Mouse (Mus musculus): ENCODE measurements around the gene Pheta1. TPM values are rescaled to one million over a fixed set of nuclear protein-coding genes. Genes with fewer than 3 reads are reported as not detected.

Pheta1 gene
- total RNA-seq, 2 experiments from 2014 or later: 10.1 to 10.6 TPM

DNA sequence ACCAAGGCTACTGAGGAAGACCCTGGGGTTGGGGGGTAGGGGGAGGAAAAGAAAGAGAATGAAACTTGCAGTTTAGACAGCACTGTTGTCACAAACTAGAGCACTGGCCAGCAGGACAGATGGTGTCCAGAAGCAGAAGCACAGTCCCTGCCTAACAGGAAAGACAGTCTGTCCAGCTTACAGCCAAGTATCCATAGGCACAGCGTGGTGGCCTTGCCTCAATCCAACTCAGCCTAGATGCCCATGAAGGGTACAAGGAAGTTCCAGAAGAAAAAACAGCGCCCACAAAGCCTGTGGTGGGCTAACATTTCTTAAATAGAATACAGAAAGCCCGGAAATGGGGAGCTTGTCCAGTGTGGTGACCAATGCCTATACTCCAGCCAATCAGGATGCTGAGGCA lies 23.2 kb upstream of the Pheta1 start:
- DNase-seq: no peak

DNA sequence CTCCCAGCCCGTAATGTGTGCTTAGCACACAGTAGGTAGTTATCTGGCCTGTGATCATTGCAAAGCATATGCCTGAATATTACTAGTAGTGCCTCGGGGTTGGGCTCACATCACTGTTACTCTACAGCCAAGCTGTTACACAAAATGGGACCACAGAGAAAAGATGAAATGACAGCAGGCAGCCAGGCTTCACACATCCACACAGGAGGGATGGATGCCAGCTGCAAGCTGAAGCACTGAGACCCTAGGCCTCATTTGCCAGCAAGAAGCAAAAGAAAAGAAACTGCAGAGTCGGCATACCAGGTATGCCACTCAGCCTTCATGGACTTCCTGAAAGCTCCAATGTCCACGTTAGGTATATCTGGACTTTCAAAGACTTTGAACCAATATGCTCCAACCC lies 20.9 kb upstream of the Pheta1 start:
- no peak for DNase-seq

DNA sequence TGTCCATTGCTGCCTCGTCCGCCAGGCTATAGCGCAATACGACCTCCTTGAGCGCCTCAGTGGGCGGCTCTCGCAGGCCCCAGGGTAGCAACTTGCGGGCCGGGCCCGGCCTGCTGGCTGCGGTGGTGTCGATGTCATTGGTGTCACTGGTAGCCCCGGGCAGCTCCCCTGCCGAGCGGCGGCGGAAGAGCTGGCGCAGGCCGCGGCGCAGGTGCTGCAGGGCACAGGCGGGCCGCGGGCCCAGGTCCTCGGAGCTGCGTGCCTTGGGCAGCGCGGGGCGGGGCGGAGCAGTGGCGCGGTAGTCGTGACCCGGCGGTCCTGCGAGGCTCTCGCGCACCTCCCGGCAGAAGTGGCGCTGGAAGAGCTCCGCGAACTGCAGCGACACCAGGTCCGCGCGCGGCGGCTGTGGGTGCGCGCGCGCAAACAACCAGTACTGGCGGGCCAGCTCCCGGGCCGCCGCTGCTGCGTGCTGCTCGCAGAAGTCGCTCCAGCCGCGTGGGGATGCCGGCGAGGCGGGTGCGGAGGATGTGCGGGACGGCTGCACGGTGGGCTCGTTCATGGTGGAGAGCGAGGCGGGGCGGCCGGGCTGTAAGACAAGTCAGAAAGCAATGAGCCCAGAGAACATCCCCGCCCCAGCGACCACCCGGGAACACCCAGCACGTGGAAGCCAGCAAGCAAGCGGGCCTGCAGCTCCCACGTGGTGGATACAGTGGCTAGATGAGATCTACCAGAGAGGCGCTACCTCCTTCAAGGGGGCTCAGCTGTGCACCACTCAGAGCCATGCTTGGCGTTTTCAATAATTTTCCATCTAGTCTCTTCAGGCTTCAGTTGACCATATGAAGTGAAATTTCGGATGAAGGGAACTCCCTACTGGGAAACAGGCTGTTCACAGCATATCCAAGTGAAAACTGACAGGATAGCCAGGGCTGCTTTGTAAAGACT lies 20.0 kb upstream of the Pheta1 start:
- DNase-seq: no peak

DNA sequence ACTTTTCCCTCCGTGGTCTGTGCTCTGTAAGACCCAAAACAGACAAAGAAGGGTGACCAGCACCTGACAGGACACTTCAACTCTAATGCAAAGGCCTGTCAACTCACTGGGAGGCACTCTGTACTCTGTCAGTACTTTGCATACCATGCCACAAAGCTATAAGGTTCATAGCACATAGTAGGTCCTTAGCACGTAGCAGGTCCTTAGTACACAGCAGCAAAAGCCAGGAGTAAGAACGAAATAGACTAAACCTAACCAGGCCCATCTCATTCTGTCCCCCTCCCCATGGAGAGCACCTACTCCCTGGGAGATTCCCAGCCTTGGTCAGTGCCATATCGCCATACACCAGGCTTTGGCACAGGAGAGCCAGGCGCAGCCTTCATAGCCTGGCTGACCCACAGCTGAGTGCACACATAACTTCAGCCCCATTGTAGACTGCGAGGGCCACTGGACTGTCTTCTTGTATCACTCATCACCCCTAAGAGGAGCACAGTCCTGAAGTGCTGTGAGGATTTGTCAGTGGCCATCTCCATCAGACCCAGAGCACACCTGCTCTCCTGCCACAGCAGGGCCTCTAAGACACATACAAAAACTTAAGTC lies 17.7 kb upstream of the Pheta1 start:
- DNase-seq: no peak

DNA sequence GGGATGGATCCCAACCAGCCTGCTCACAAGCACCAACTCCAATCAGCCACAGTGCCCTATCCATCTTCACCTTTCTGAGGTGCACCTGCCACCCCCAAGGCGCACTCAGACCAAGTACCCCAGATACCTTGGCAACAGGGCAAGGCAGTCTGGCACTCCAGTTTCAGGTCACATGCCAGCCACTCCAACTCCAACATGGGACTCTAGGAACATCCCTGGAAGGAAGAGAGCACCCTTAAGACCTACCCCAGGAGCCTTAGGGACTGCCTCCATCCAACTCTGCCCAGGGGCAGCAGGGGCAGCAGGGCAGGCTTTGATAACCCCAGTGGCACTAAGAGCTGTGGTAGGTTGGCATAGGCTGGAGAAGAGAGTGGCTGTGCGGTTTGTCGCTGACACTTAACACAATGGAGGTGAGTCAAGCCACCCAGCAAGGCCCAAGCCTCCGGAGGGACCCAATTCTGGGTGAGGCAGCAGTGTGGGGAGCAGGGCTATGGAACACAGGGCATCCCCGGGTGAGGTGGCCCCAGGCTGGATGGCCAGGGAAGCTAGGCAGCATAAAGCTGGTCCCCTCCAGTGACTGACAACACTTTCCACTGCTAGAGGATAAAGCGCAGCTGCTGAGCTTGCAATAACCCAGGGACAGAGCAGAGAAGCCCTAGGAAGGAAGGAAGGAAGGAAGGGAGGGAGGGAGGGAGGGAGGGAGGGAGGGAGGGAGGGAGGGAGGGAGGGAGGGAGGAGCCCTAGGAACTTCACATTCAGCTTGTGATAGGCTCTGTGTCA lies 16.2 kb upstream of the Pheta1 start:
- peak; percentile 17 for DNase-seq

DNA sequence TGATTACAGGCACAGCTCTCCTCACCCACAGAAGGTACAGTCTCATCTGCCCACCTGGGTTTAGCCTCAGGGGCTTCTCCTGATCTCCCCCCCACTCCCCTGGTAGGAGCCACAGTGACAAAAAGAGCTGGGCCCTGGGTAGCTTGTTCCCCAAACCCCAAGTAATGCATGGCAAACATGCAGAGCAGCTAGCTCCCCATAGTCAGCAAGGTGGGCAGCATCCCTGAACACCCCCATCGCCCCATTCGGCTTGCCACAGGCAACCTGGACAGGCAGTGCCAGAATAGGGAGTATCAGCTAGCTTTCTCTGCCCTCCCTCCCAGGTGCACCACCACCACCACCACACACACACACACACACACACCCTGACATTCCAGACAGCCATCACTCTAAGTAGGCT lies 15.6 kb upstream of the Pheta1 start:
- DNase-seq: peak; percentile 7

DNA sequence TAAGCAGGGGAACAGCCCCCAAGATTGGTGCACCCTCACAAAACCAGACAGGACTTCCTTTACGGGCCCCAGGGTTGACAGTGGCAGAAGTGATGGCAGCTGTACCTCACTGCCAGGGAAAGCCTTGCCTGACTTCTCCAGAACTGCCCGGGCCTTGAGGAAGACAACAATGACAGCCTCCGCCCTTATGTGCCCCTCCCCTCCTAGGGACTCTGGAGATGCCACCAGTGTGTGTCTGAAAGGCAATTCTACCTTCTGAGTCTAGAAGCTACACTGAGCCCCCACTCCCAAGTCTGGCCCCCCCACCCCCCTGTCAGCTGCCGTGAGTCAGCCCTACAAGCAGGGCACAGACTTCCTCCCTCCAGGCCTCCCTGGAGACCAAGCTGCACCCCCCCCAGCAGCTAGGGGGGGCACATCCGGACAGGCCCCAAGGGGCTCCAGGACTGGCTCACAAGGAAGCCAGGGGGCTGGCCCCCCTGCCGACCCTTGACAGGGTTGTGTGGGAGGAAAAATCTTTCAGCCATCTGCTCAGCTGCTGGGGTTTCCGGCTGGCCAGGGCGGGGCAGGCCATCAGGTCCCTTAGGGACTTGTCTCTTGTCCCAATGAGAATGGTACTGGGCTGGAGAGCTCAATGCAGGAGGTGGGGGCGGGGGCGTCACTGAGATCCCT lies 15.1 kb upstream of the Pheta1 start:
- DNase-seq: peak; percentile 76

DNA sequence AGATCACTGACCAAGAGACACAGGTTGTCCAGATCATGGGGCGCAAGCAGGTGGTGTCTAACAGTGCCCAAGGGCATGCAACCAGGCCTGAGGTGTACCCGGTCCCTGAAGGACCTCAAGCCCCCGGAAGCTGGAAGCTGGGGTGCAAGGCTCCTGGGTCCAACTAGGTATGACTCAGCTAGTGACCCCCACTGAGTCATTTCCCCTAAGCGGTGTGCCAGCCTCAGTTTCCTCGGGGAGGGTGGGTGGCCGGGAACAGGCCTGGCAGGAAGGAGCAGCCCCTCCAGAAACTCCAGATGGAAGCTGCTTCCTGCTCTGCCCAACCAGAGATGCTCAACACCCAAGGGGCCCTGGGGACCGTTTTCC lies 14.6 kb upstream of the Pheta1 start:
- DNase-seq: no peak

DNA sequence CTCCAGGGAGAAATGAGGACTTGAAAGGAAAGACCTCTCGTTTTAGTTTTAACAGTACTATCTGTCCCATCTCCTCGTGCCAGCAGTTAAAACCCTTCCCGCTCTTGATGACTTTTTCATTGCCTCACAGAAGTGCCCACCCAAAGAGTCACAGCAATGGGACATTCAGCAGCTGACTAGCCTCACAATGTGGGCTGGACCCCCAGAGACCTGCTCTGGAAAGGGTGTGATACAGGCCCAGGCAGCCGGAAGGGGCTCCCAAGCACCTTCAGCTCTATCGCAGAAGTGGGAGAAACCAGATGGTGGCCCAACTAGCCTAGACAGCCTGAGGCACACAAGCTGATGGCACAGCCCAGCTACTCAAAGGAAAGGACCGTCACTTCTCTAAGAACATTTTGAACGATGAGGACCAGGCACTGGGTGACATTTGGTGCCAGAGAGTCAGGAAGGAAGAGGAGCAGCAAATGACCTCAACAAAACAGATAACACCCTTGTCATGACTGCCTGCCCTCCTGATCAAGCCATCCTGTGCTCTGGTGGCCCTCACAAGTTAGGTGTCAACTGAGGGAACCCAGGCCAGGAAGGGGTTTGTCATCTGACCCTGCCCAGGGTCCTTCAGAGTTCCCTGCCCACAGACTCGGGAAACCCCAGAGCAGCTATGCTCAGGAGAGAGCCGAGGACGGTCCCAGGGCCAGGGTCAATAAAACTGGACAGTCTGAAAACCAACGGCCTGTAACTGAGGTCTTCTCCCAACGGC lies 13.6 kb upstream of the Pheta1 start:
- peak; percentile 61 for DNase-seq

DNA sequence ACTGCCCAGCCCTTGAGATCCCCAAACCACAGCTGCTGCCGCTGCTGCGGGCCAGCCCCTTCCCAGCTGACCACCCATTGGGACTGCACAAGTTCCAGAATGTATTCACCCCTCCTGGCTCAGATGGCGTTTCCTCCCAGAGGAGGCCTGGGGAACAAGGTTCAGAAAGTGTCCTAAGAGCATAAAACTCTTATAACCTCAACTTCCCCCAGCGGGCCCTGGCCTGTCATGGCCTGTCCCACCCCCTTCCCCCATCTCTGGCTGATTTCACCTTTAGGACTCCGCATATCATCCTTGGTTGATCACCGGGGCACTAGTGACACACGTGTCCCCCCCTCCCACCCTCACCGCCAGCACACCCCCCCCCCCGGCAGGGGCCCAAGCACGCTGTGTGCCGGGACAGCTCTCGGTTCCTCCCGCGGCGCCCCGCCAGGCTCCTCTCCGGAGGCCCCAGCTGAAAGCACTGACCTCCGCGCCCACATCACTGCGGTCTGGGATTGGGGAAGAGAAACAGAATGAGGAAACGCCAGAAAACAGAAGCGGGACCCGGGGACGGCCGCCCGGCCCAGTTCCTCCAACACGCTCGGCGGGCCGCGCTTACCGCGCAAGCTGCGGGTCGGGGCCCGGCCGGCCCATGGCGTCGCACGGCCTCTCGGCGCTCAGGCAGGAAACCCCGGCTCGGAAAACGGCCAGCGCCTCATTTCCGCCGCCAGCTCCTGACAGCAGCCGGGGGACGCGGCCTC lies 12.7 kb upstream of the Pheta1 start:
- DNase-seq: no peak

DNA sequence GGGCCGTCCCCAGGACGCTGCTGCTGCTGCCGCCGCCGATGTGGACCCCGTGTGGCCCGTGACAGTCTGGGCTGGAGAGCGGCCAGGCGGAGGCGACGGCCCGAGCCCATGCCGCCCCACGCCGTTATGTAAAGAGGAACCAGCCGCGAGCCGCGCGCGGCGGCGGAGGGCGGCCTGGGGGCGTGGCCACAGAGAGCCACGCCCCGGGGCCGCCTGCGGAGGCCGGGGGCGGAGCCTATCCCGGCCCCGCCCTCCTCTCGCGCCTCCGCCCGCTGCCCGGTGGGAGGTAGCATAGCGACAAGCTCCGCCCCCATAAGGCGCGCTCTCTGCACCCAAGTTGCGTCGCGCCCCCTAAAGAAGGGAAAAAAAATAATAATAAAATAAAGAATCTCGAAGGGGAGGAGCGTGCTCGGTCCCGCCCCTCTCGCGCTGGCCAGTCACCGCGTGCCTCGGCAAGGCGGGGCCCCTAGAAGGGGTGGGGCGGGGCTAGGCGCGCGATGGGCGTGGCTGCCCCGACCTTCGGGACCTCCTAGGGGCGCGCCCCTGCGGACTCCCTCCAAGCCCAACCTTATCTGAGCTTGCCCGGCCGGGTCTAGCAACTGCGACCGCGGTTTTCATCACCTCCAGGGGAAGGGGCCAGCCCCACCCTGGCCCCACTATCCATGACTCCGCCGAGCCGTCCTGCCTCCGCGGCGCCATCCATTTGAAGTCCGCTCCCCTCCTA lies 11.9 kb upstream of the Pheta1 start:
- peak; percentile 94 for DNase-seq

DNA sequence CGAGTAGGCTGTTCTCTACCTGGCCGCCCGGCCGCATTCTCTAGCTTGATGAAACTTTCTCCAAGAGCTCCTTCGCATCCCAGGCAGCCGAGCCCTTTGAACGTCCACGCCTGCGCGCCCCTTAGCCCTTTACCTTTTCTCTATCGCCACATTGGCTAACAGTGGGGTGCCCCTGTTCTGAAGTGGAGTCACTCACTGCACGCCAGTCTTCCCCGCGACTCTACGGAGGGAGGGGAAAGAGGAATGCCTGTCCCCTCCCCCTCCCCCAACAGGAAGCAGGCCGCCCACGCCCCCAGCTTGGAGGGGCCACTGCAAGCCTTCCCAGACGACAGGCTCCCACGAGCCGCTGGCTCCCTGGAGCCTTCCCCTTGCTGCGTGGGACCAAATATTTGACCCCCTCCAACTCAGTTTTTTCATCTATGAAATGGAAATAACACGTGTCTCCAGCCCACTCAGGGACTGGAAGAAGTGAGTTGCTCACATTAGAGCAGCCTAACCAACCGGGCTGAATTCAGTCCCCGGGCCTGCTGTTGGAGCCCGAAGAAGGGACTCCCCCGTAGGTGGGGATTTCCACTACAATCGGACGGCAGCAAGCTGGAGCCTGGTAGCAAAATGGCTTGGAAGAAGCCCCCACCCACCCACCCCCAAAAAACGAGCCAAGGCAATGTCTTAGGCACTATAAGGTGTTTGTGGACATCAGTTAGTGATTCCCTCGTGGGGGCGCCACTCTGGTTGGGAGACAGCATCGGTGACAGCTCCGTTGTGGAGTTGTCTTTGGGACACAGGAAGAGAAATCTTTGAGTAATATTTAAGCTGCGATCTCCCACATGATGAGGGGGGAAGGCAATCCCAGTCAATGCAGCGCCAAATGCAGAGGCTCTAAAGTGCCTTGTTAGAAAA lies 11.1 kb upstream of the Pheta1 start, which contains the start of gene Sh2b3:
Sh2b3 (minus strand) TSS at position 206 of the 900 bp plus-strand sequence.
- DNase-seq: peak; percentile 29

DNA sequence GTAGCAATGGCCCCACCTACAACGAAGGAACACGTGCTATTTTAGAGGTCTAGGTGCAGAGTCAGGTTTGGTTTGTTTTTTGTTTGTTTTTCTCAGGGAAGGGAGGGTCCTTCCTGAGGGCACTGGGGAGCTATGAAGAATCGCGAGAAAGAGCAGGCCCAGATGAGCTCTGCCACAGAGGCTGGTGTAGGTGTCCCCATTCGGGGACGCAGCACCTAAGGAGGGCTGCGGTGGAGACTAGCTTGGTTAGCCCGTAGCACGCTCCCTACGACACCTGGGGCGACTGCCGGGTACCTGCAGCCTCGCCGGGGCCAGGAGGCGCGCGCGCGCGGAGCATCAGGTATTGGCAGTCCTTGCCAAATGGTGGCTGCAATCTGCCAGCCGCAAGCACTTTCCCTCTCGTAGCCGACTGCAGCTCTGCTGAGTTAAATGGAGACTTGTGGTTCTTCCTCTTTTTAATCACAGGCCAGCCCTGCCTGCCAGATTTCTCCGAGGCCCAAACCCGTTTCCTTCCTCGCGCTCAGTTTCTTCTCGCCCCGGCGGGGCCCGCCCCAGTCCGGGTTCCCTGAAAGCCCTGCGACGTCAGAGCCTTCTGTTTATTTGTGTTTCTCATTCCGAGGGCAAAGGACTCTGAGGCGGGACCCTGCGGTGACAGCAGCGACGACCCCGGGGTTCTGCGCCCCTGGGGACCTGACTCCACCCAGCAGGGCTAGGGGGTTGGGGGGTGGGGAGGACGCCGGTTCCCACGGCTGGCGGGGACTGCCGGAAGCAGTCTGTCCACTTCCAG lies 10.2 kb upstream of the Pheta1 start:
- peak; percentile 72 for DNase-seq

DNA sequence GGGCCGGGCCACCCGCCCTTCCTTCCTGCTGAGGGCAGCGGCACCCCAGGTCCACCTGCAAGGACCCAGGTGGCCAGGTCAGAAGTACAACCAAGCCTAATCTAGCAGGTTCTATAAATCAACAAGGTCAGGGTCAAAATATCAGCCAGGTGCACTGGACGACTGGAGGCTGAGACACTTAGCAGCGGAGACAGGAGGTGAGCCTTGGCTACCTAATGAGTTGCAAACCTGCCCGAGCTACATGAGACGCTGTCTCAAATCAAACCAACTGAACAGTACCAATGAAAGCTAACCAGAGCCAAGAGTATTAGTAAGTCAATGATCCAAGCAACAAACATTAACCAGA lies 9.7 kb upstream of the Pheta1 start:
- DNase-seq: no peak

DNA sequence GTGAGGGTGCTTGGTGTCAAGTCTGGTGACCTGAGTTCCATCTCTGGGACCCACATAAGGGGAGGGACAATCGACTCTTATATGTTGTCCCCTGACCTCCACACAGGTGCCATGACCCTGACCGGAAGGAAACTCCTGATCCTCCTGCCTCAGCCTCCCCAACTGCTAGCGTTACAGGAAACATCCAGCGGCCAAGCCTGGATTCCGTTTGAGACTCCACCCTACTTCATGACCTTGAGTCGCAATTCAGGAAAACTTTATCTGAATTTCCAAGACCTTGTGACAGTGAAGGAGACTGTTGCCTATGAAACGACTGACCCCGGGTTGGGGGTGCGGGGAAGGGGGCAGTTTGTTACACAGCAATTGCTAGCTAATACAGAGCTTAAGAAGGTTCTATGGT lies 7.3 kb upstream of the Pheta1 start:
- no peak for DNase-seq

DNA sequence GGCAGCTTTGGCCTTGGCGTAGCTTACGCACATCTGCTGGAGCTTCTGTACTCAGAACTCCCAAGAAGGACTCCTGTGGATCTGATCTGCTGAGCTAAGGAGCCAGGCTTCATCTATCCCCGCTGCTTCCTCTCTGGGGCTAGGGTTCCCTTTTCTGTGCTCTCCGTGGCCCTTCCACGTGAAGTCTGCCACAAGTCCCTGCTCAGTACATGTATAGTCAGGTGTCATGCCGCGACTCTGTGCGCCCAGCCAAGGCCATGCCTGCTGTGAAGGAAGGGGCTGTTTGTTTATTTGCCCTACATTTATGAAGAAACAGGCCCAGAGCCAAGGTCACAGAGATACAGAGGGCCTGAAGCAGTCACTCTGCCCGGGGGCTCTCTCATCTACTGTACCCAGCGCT lies 6.8 kb upstream of the Pheta1 start:
- DNase-seq: peak; percentile 52

DNA sequence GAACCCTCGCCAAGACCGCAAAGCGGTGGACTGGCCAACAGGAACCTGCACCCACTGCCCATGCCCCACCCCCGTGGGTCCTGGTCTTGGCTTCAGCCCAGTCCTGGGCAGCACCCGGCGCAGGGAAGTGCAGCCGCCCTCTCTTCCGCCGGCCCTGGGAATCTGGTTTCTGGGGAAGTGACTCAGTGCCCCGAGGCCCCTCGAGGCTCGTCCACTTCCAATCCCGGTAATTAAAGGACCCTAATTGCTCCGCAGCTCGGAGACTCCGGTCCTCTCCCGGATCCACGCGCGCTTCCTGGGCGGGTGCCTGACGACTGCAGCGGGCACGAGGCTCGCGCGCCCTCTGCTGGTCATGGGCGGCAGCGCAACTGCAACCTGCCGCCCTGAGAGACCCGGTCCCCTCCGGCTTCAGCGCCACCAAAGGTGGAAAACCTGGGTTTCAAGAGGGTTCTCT lies 6.1 kb upstream of the Pheta1 start:
- DNase-seq: peak; percentile 93

Data from adrenal gland, postnatal 10 days (tissue).